Mouse (Mus musculus) T-helper 2 cell (primary cell): ENCODE measurements around the gene Srpx2.

Source experiments
- in situ Hi-C: fragments of 300-600 bp; cut with MboI, MseI; formaldehyde crosslinking; loops from one replicate; pipeline ENCODE4 v1.15.1; 2025; ENCODE audit warnings: high pct_unique_total_duplicates

The Srpx2 gene

GRCm38 (mm10) chrX:133908261-133908660, at the start of gene Srpx2:
Gene Srpx2 (plus strand): TSS chrX:133908426.
- in situ Hi-C loops: no loop called here

- in situ Hi-C loops: no loop called here
These were observed 38.5 kb upstream of the Srpx2 start for GRCm38 (mm10) chrX:133869743-133870142.

- in situ Hi-C loops: no loop called here
These were observed 20.9 kb upstream of the Srpx2 start for GRCm38 (mm10) chrX:133887308-133887707.

GRCm38 (mm10) chrX:133888111-133888510, 20.1 kb upstream of the Srpx2 start:
- in situ Hi-C loops: no loop called here

- in situ Hi-C loops: no loop called here
These were observed 10.1 kb upstream of the Srpx2 start, which contains the start of gene Tspan6 for GRCm38 (mm10) chrX:133898014-133898542. Gene Tspan6 (minus strand): TSS chrX:133898429.

- in situ Hi-C loops: no loop called here
These were observed 3.3 kb downstream of the Srpx2 start for GRCm38 (mm10) chrX:133911397-133912103.

GRCm38 (mm10) chrX:133913006-133913405, 4.8 kb downstream of the Srpx2 start:
- in situ Hi-C loops: no loop called here

GRCm38 (mm10) chrX:133914219-133914618, 6.0 kb downstream of the Srpx2 start:
- in situ Hi-C loops: no loop called here

GRCm38 (mm10) chrX:133921187-133921586, 13.0 kb downstream of the Srpx2 start:
- in situ Hi-C loops: no loop called here

- in situ Hi-C loops: no loop called here
These were observed 18.5 kb downstream of the Srpx2 start for GRCm38 (mm10) chrX:133926760-133927159.

- in situ Hi-C loops: no loop called here
These were observed 23.2 kb downstream of the Srpx2 start for GRCm38 (mm10) chrX:133931302-133932013.

- in situ Hi-C loops: no loop called here
These were observed 28.5 kb downstream of the Srpx2 start for GRCm38 (mm10) chrX:133936605-133937225.

GRCm38 (mm10) chrX:133939561-133939960, 31.3 kb downstream of the Srpx2 start:
- in situ Hi-C loops: no loop called here

GRCm38 (mm10) chrX:133947427-133947826, 39.2 kb downstream of the Srpx2 start:
- in situ Hi-C loops: loop anchor here (5.0 kb wide), 1 partner anchor 70 kb away; no protein-coding TSS in a partner anchor

- in situ Hi-C loops: no loop called here
These were observed 46.4 kb downstream of the Srpx2 start for GRCm38 (mm10) chrX:133954661-133955060.

- in situ Hi-C loops: no loop called here
These were observed 52.4 kb downstream of the Srpx2 start for GRCm38 (mm10) chrX:133960617-133961016.

GRCm38 (mm10) chrX:133964615-133965014, 56.4 kb downstream of the Srpx2 start:
- in situ Hi-C loops: no loop called here

GRCm38 (mm10) chrX:133981231-133982002, 73.2 kb downstream of the Srpx2 start, which contains the start of gene Sytl4:
Gene Sytl4 (minus strand): TSS chrX:133981812.
- in situ Hi-C loops: no loop called here
